Comparison of ENCODE assay signal across 7 mouse cellular contexts in the genomic region with DNA sequence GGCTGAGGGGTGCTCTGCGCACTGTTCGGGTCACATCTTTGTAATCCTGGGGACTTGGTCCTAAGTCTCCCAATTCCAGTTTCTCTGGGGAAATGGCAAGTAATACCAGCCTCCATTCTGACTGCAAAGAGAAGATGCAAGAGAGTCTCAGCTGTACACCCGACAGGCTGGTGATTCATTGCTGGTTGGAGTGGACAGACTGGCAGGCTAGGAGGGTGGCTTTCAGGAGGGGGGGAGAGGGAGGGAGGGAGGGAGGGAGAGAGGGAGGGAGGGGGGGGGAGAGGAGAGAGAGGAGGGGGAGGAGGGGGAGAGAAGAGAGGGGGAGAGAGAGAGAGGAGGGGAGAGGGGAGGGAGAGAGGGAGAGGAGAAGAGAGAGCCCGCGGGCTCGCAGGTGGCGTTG. TPM values are rescaled to one million over a fixed set of nuclear protein-coding genes. Genes with fewer than 3 reads are reported as not detected.
A peak's percentile ranks its signal among the peaks of the same experiment; 100 is the strongest.
DNase-seq lines count a peak whose midpoint lies in the region; ATAC-seq and TF ChIP-seq lines count a peak whose summit lies in the region.

No protein-coding gene starts in this region.

- DNase-seq in lung, postnatal 36 days, result no peak
- DNase-seq in left cerebral cortex, postnatal 10 days (ENCODE audit: extremely low spot score in 1 of 2, low spot score in 2 of 2), result no peak
- no peak for DNase-seq in embryo, embryonic 10.5 days (ENCODE audit: low spot score)

- H3K27me3 ChIP-seq in lung, embryonic 15.5 days, result no peaks in the 10 kb centered on the region
- H3K27me3 ChIP-seq in embryonic facial prominence, embryonic 13.5 days, result no peaks in the 10 kb centered on the region
- H3K27me3 ChIP-seq in limb, embryonic 12.5 days, result no peaks in the 10 kb centered on the region
- no peaks in the 10 kb centered on the region for H3K27me3 ChIP-seq in small intestine, adult 2 months (ENCODE audit: control insufficient read depth, insufficient read depth, low read length)

- H3K4me3 ChIP-seq in lung, embryonic 15.5 days, result peak overlapping the region; percentile 99
- H3K4me3 ChIP-seq in embryonic facial prominence, embryonic 13.5 days, result peak overlapping the region; percentile 96
- peak overlapping the region; percentile 92 for H3K4me3 ChIP-seq in limb, embryonic 12.5 days (replicated peaks)
- H3K4me3 ChIP-seq in small intestine, adult 2 months (ENCODE audit: low read depth, low read length), result peak overlapping the region; percentile 83

- H3K9me3 ChIP-seq in lung, embryonic 15.5 days, result no peaks in the 10 kb centered on the region
- H3K9me3 ChIP-seq in embryonic facial prominence, embryonic 13.5 days, result no peaks in the 10 kb centered on the region
- H3K9me3 ChIP-seq in limb, embryonic 12.5 days, result no peaks in the 10 kb centered on the region

- 20% methylated on average over 7 of the region's 7 CpGs for WGBS in lung, embryonic 15.5 days
- WGBS in embryonic facial prominence, embryonic 13.5 days, result 27% methylated on average over 7 of the region's 7 CpGs
- WGBS in limb, embryonic 12.5 days, result 23% methylated on average over 7 of the region's 7 CpGs
- WGBS in small intestine, adult 2 months, result 25% methylated on average over 6 of the region's 7 CpGs

- H3K4me2 ChIP-seq in lung, embryonic 15.5 days, result peak overlapping the region; percentile 93
- H3K4me2 ChIP-seq in embryonic facial prominence, embryonic 13.5 days, result peak overlapping the region; percentile 94
- peak overlapping the region; percentile 97 for H3K4me2 ChIP-seq in limb, embryonic 12.5 days

- intact Hi-C loops in left cerebral cortex, postnatal 10 days (cut with DNase I), result loop anchor here (5.0 kb wide), 1 partner anchor 137 kb away; no protein-coding TSS in a partner anchor

- H3K27ac ChIP-seq in lung, embryonic 15.5 days, result peak overlapping the region; percentile 89
- peak overlapping the region; percentile 86 for H3K27ac ChIP-seq in embryonic facial prominence, embryonic 13.5 days
- H3K27ac ChIP-seq in limb, embryonic 12.5 days, result peak overlapping the region; percentile 88
- H3K27ac ChIP-seq in small intestine, adult 2 months (ENCODE audit: insufficient read depth, low read depth, low read length), result no peak overlapping the region

- no peak for TF ChIP-seq CTCF in small intestine, adult 2 months (IDR thresholded peaks at IDR 0.05; ENCODE audit: extremely low read depth, insufficient read length, insufficient replicate concordance, low read depth, low read length)

- H3K36me3 ChIP-seq in lung, embryonic 15.5 days, result peaks cover 30% of the 10 kb centered on the region
- H3K36me3 ChIP-seq in embryonic facial prominence, embryonic 13.5 days, result peaks cover 32% of the 10 kb centered on the region
- peaks cover 40% of the 10 kb centered on the region for H3K36me3 ChIP-seq in limb, embryonic 12.5 days
- peaks cover 11% of the 10 kb centered on the region; the same call in 1 of the 2 replicates for H3K36me3 ChIP-seq in small intestine, adult 2 months (ENCODE audit: control insufficient read depth, insufficient read depth, low read length)

- no peak for TF ChIP-seq POLR2A in small intestine, adult 2 months (IDR thresholded peaks at IDR 0.05; ENCODE audit: low read depth, low read length)

- no peak for ATAC-seq in lung, embryonic 15.5 days (ENCODE audit: borderline replicate concordance, extremely low read depth, low FRiP score, low TSS enrichment)
- no peak for ATAC-seq in embryonic facial prominence, embryonic 13.5 days (ENCODE audit: insufficient number of reproducible peaks, insufficient read depth, low FRiP score, low TSS enrichment, low read depth)
- ATAC-seq in limb, embryonic 12.5 days (ENCODE audit: insufficient number of reproducible peaks, insufficient read depth, low FRiP score, low TSS enrichment, low read depth), result no peak

- peaks cover 35% of the 10 kb centered on the region for H3K4me1 ChIP-seq in lung, embryonic 15.5 days
- peaks cover 43% of the 10 kb centered on the region for H3K4me1 ChIP-seq in embryonic facial prominence, embryonic 13.5 days
- peaks cover 48% of the 10 kb centered on the region for H3K4me1 ChIP-seq in limb, embryonic 12.5 days (replicated peaks)
- peaks cover 20% of the 10 kb centered on the region for H3K4me1 ChIP-seq in small intestine, adult 2 months (ENCODE audit: control insufficient read depth, insufficient read depth, insufficient read length, low read length)

- H3K9ac ChIP-seq in lung, embryonic 15.5 days, result peak overlapping the region; percentile 98
- H3K9ac ChIP-seq in embryonic facial prominence, embryonic 13.5 days, result peak overlapping the region; percentile 94
- H3K9ac ChIP-seq in limb, embryonic 12.5 days (replicated peaks), result peak overlapping the region; percentile 93

RNA-seq across cellular contexts. Expression of a gene that starts 0.4 kb away (rescaled TPM):
- 105 and 107 TPM in 2 replicates for polyA plus RNA-seq in lung, embryonic 15.5 days (2015; fragmentation: Nextera tagmentation; extraction: Ambion mirVana)
- 113 and 122 TPM in 2 replicates for polyA plus RNA-seq in embryonic facial prominence, embryonic 13.5 days (2015; fragmentation: Nextera tagmentation; extraction: Ambion mirVana)
- 117 and 127 TPM in 2 replicates for polyA plus RNA-seq in limb, embryonic 12.5 days (2016; fragmentation: Nextera tagmentation; extraction: Ambion mirVana)
- 12.7 and 19.6 TPM in 2 replicates for polyA plus RNA-seq in small intestine, adult 2 months (2012; rRNA removed)
- 10 to 100 TPM; 55.4 to 58.8 TPM for total RNA-seq in left cerebral cortex, postnatal 10 days (2021)

RNA-seq across cellular contexts. Expression of a gene that starts 3.4 kb away (rescaled TPM):
- 26.5 and 27.6 TPM in 2 replicates for polyA plus RNA-seq in lung, embryonic 15.5 days (2015; fragmentation: Nextera tagmentation; extraction: Ambion mirVana)
- polyA plus RNA-seq in embryonic facial prominence, embryonic 13.5 days (2015; fragmentation: Nextera tagmentation; extraction: Ambion mirVana), result 18.8 and 20.7 TPM in 2 replicates
- 13.9 and 18.5 TPM in 2 replicates for polyA plus RNA-seq in limb, embryonic 12.5 days (2016; fragmentation: Nextera tagmentation; extraction: Ambion mirVana)
- polyA plus RNA-seq in small intestine, adult 2 months (2012; rRNA removed), result 44.0 and 48.7 TPM in 2 replicates
- total RNA-seq in left cerebral cortex, postnatal 10 days (2021), result 10 to 100 TPM; 32.5 to 34.6 TPM

RNA-seq across cellular contexts. Expression of a gene that starts 19.9 kb away (rescaled TPM):
- 1.9 and 3.6 TPM in 2 replicates for polyA plus RNA-seq in lung, embryonic 15.5 days (2015; fragmentation: Nextera tagmentation; extraction: Ambion mirVana)
- polyA plus RNA-seq in embryonic facial prominence, embryonic 13.5 days (2015; fragmentation: Nextera tagmentation; extraction: Ambion mirVana), result 1.5 and 2.4 TPM in 2 replicates
- 0.66 and 1.5 TPM in 2 replicates for polyA plus RNA-seq in limb, embryonic 12.5 days (2016; fragmentation: Nextera tagmentation; extraction: Ambion mirVana)
- 11.9 and 21.2 TPM in 2 replicates for polyA plus RNA-seq in small intestine, adult 2 months (2012; rRNA removed)
- total RNA-seq in left cerebral cortex, postnatal 10 days (2021), result 10 to 100 TPM; 43.8 to 45.5 TPM
